Mouse (Mus musculus) urinary bladder, postnatal 36 days (tissue): ENCODE results near the gene Stx5a.

Experiments
- DNase-seq, 2 experiments: peaks; one replicate each; pipeline ENCODE4 v3.0.0; 2022; ENCODE audit warnings: low spot score in 2 of 2, mixed read lengths in 1 of 2

Stx5a gene

DNA sequence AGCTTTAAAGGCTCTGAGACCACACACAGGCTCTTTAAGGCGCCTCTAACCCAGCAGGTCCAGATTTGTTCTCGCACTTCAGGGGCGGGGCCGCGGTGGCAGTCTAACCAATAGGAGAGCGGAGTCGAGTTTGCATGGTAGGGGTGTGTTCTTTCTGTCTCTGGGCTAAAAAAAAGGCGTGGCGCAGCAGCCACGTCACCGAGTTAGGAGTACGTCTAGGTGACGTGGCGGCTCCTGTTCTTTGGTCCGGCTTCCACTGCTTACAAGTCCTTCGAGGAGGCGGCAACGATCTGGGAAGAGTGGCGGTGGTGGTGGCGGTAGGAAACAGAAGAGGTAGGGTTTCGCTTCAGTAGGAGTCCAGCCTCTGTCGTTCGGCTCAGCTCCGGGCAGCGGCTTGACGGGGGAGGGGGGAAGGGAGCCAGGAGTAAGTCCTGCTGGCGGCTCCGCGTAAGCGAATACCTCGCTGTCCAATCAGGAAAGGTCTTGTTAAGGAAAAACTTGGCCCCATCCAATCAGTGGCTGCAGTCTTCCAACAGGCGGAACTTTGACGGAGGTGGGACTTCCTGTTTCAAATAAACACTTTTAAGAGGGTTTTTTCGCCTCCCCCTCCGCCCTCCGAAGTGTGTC is at the start of gene Stx5a:
Gene Stx5a, plus strand, starts transcription at position 171 of the 627 bp plus-strand sequence.
- DNase-seq, result peak; percentile 93 to 95

DNA sequence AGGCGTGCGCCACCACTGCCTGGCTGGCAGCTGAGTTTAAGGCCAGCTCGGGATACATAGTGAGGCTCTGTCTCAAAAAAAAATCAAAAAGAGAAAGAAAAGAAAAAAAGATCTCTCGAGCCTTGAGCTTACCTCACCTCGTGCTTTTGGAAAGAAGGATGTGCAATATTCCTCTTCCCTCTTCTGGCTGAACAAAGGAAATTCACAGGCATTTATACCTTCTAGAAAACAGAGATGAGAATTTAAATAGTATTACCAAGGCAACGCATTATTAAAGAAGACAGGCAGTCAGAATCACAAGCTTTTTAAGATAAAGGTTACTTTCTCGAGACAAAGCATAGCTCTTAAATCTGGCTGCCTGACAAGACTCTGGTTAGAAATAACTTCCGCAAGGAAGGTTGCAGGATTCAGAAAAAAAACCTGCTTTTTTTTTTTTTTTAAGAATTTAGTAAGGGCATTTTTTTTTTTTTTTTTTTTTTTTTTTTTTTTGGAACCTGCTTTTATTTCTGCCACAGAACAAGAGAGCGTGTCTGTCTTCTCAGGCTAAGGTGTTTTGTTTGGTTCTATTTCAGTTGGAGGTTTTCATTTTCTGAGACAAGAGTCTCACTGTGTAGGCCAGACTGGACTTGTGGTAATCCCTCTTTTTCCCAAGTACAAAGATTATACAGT is 49.2 kb upstream of the Stx5a start:
- DNase-seq, result no peak

DNA sequence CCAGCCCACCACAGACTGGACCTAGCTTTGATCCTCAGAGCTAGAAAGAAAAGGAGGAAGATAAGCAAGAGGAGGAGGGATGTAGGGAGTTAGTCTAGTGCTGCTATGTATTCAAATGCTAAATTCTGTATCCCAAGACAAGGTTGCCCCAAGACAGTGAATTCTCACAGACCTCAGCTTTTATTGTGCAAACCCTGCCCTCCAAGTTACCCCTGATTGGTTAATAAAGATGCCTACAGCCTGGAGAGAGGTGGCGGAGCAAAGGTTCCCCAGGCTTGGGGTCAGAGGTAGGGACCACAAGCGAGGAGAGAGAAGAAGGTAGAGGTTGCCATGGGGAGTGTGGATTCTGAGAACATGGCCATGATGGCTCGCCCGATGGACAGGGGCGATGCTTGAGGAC is 48.5 kb upstream of the Stx5a start:
- DNase-seq, result no peak

DNA sequence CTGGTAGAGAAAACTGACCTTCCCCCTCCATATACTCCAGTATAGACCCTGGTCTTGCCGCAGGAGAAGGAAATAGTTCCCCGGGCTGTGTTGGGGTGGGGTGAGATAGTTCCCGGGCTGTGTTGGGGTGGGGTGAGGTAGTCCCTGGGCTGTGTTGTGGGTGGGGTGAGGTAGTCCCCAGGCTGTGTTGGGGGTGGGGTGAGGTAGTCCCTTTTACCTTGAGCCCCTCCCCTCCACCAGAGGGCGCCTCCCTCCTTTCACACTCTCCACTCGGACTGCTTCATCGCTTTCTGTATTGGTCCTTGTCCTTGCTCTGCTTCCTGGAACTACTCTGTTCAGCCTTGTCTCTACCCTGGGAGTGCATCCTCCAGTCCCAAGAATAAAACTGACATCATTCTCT is 45.9 kb upstream of the Stx5a start:
- DNase-seq, result peak in 1 of 2 experiments; percentile 54

DNA sequence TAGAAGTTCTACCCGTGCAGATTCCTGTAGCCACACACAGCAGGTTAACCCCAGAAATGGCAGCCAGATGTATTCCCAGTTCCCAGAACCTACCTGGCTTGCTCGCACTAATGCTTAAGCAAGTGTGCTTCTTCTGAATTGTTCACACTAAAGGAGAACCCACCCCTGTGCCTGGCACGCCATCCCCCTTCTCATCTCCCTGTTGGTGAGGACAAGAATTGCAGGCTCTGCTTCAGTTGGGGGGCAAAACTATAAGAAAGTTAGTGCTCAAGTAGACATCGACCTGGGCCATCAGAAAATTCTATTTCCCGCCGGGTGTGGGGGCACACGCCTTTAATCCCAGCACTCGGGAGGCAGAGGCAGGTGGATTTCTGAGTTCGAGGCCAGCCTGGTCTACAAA is 41.6 kb upstream of the Stx5a start:
- no peak for DNase-seq

DNA sequence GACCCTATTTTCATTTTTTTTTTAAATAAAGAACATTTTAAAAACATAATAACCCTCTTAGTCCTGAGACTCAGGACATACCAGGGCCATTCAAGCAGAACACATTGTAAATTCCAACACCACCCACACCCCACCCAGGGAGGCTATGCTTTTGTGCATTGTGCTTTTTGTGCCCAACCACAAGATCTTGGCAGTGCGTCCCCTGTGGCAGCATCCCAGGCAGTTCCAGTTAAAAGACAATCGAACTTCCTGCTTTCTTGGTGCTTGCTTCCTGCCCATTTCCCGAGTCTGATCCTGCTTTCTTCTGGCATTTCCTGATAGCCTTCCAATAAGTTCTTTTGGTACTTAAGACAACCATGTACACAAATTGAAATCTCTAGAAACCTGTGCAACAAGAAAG is 38.8 kb upstream of the Stx5a start:
- no peak for DNase-seq

DNA sequence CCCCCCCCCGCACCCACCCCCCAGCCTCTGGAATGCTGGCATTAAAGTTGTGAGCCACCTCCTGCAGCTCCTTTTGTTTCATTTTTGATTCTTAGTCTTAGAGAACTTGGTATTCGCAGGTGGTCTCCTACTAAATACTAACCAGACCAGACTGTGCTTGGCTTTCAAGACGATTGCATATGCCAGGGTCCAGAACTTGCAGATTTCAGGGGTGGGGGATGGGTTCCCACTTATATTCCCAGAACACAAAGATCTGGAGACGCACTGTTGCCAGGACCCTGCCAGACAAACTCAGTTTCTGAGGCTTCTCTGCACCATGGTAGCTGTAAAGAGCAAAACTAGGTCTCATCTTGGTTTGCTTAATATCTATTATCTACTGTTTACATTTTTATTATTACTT is 37.6 kb upstream of the Stx5a start:
- no peak for DNase-seq

DNA sequence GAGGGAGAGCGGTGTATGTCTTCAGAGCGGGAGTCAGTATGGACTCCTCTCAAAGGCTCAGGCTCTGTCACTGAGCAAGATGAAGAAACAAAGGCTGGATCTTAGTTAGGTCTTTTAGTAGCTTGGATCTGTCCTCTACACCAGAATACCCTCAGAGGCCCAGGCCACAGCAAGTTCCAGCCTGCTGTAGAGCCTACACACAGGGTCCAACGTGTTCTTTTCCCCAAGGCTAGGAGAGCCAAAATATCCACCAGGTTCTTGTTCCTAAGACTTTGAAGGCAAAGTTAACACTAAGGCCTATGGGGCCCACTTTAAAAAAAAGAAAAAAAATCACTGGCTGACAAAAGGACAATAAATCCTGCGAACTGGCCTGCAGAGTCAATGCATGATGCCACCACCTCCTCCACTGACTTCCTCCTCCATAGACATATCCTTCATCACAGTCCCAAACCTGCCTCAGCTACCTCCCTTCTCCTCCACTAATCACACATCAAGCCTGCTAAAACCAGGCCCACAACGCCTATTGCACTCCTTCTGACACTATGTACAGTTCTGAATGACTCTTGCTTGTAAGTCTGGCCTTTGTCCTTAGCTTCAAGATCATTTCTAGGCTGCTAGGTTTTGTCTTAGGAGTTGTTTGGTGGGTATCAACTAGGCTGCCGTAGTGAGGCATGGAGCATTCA is 36.0 kb upstream of the Stx5a start:
- DNase-seq, result no peak

DNA sequence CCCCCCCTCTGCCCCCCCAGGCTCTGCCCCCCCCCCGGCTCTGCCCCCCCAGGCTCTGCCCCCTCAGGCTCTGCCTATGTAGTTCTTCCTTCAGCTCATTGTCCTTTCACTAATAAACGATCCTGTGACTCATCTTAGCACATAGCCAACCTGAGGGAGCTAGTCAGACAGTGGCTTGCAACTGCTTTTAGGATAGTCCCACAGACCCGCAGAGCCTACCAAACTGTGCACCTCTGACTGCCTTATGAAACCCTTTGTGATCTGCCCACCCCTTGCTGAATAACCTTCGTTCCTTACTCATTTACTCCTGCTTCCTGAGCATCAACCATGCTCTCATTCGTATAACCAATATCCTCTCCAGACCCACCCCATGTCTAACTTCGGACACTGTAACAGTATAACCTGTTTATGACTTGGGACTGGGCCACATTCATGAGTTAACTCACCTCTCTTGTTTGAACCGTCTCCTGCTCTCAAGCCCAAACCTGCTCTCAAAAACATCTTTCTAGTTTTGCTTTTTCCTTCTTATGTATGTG is 35.0 kb upstream of the Stx5a start:
- no peak for DNase-seq

DNA sequence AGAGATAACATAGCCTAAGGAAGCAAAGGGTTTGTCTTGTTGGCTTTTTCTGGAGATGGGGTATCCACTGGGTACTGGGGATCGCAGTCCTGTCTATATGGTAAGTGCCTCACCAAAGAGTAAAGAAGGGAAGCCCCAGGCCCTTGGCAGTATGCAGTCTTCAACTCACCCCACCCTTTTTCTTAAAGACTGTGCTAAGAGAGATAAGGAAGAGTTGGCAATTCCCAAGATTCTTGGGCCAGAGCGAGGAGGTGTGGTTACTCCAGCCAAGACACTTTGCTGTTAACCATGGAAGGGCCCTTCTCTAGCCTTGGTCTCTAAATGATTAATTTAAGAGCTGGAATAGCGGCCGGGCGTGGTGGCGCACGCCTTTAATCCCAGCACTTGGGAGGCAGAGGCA is 34.3 kb upstream of the Stx5a start:
- DNase-seq, result no peak

DNA sequence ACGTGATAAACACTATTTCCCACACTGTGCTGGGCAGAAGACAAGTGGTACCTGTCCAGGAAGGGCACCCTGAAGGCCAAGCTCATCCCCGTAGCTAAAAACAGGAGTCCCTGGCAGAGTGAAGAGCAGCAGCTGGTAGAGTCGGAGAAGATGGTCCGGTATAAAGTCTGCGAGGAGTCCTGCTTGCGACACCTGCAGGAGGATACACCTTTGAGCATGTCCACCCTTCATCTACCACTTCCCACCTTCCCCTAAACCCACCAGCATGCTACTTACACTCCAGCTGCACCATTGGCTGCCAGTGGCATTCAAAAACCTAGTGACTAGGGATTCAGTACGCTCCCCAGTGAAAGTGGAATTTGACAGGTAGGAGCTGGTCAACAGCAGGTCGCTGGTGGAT is 32.3 kb upstream of the Stx5a start:
- no peak for DNase-seq

DNA sequence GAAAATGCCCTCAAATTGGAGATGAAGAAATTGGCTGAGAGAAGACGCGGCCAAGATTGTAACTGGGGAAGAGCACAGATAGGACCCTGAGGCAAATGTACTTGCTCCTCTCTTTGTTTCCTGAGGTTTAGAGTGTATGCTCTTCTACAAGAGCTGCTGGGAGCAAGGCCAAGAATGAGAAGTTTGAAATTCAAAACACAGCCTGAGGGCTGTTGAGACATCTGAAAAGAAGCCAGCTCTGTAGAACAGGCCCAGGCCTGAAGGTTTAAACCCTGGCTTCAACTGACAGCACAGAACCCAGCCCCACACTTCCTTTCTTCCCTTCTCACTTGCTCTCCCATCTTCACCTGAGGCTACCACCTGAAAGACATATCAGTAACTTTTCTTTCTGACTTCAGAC is 31.2 kb upstream of the Stx5a start:
- DNase-seq, result no peak

DNA sequence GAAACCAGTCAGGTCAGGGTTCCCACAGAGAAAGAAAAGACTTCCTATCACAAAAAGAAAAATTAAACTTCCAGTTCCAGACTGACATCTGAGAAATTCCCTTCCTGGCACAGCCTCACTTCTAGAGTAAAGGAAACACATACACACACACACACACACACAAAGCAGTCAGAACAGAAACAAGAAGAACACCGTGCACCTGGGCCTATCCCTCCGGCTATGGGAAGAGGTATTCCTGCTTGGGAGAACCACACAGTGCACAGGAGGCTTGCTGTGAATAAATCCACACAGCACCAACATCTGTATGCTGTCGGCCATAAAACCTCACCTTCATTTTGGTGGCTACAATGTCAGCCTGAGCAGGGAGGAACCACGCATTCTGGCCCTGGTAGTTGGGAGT is 29.7 kb upstream of the Stx5a start:
- DNase-seq, result no peak

DNA sequence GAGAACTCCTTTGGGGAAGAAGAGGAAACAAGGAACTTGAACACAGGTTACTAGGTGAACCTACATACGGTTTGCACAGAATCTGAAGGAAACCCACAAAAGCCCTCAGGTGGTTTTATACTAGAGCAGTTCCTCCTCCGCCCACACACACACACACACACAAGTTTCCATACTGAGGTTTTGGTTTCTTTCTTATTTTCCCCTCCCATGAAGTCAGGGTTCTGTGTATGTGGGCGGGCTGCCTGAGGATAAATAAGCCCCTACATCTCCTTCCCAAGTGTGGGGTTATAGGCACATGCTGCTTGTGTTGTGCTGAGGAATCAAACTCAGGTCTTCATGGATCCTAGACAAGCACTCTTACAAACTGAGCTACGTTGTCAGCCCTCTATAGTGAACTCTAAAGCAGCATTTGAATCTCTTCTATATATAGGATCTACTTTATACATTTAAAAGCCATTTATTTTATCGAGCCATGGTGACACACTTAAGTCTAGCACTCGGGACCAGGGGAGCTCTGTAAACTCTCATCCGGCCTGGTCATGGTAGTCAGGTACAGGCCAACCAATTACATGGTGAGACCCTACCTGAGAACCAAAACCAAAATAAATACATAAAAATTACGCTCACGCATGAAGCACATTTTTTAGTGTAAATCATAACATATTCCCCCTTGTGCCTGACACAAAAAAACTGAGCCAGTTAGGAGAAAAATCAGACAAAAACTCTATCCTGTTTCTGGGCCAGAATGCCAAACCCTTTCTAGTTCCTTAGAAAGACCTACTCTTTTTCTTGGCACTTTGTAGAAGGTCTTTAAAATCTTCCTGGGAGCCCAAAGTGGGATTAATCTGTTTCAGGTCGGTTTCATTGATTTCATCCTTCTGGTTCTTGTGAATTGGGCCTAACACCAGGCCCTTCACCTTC is 29.0 kb upstream of the Stx5a start:
- no peak for DNase-seq

DNA sequence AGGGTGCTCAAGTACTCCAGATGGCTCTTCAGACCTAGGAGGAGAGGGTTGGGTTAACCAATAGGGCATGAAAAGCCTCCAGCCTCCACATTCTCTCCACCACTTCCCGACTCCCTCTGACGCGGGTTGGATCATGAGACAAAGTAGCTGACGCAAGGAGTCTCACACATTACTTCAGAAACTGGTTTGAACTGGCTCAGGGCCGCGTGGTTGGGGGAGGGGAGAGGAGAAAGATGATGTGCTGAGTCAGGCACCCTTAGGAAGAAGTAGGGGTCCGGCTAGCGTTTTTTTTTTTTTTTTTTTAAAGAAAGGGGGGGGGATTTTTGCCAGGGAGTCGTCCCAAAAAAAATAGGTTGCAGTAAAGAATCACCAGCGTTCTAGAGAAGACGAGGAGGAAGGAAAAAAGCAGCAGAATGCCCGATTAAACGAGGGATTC is 28.3 kb upstream of the Stx5a start:
- peak; percentile 69 to 79 for DNase-seq

DNA sequence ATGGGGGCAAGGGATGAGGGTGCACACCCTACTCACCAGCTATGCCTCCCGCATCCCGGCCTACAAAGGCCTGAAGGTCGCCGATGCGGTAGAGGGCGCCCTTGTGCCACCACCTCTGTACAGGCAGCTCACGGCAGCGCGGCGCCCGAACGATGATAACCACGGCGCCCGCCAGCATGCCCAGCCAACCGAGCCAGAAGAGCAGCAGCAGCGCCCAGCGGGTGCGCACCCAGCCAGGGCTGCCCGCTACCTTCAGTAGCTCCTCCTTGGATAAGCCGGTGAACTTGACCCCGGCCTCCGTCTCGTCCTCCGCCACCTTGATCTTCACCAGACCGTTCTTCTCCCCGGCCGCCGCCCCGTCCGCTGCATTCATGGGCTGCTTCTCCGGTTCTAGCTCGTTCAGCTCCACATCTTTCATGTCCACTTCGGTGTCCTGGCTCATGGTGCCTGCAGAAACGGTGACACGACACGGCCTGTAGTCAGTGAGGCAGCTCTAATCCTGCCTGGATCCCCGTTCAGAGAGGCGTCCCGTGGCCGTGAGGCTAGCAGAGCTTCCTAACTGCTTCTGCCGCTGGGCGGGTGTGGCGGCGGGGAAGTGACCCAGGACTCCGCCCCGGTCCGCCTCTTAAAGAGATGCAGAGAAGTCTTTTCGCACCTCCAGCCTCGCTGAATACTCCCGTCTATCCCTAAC is 27.8 kb upstream of the Stx5a start:
- DNase-seq, result peak; percentile 92 to 93

DNA sequence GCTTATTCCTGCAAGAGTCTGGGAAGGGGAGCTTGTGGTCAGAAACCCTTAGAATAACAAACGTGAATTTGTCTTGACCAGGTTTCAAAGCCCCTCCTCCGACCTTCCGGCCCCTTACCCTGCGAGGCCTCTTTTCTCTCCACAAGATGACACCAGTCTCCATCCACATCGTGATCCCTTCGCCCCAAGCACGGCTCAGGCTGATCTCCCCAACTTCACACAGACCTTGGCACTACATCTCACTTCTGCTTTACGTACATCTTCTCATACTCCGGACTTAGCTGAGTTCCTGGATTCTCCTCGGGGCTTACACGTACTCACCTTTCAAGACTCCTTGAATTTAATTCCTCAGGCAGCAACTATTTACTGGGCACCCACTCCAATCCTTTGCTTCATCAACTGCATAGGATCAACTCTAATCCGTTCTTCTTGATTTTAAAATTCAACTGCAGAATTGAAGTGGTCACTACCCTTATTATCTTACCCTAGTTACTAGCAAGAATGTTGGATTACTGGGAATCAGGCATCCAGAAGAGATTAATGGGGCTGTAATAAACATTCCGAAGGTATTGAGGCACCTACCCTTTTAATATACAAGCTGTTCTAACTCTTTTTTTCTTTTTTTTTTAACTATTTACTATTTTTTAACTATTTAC is 27.1 kb upstream of the Stx5a start:
- DNase-seq, result no peak

DNA sequence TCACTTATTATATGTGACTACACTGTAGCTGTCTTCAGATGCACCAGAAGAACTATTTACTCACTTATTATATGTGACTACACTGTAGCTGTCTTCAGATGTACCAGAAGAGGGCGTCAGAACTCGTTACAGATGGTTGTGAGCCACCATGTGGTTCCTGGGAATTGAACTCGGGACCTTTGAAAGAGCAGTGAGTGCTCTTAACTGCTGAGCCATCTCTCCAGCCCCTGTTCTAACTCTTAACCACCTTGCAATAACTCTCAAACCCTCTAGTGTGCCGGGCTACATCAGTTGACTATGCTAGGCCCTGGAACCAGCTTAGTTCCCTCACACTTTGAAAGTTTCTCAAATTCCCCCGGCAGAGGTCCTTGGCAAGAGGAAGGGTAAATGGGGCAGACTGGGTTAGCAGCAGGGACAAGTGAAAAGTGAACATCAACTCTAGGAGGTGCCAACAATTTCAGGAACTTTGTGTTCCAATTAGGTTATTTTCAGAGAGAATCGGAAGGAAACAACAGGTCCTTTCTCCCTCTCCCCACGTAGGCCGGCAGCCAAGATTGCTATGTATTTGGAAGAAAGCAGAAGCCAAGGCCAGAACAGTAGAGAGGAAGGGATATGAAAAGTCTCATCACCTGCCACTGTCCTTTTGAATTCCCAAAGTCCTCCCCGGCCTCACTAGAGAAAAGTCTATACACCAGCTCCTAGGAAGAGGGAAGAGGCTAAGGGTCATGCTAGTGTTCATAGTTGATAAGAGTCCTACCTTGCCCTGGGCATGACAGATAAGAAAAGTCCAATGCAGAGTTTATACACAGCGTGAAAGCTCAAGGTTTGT is 26.3 kb upstream of the Stx5a start:
- DNase-seq, result no peak

DNA sequence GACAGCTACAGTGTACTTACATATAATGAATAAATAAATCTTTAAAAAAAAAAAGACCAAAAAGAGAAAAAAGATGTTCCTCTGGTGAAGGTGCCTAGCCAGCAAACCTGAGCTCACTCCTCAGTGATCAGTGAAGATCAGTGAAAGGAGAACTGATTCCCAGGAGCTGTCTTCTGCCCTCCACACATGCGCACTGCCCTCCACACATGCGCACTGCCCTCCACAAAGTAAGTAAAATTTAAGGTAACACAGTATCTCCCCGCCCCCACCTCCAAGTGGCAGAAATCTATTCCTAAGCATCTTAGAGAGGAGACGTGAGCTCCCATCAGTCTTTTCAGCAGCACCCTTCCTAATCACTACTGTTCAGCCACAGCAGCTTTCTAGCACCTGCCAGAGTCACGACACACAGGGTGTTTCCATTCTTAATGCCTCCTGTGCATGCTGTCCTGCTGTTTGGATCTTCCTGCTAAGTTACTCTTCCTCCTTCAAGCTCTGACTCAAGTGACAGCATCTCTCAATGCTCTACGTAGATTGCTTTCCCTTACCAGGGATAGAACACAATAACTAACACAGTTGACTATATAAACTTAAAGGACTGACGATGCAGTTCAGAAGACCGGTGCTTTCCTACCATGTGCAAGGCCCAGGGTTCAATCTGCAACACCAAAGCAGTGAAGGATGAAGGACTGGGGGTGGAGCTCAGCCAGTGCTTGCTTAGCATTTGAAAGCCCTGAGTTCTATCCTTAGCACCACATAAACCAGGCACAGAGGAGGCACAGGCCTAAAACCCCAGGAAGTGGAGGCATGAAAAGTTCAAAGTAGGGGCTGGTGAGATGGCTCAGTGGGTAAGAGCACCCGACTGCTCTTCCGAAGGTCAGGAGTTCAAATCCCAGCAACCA is 25.1 kb upstream of the Stx5a start:
- no peak for DNase-seq
